Mouse (Mus musculus): ENCODE measurements at regions not wholly inside any gene's neighbourhood (a gene's known extent, or its start where the extent isn't known, plus 50 kb on each side); places are given as distances from the start of the nearest gene placed in this dataset.
A peak's percentile ranks its signal among the peaks of the same experiment; 100 is the strongest.

GRCm38 (mm10) chr8:15734461-15734860, 688.6 kb upstream of the BB014433 start:
- no peak for DNase-seq (ENCODE audit: low spot score)

DNA sequence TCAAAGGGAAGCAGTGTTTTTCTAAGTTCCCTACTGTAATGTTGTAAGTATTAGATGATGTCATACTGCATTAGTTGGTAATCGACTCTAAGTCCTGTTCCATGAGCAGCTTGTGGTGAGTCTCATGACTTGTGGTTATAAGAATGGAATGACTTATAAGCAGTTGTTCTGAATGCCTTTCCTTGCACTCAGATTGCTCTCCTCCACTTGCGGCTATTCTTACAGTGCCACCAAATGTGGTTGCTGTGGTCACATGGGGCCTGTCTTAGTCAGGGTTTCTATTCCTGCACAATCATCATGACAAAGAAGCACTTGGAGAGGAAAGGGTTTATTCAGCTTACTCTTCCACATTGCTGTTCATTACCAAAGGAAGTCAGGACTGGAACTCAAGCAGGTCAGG, 685.4 kb upstream of the BB014433 start:
- no peak for DNase-seq (ENCODE audit: low spot score)

- DNase-seq (ENCODE audit: low spot score), result peak; percentile 12
These were observed 683.2 kb upstream of the BB014433 start for GRCm38 (mm10) chr8:15729075-15729474.

- DNase-seq (ENCODE audit: low spot score), result no peak
These were observed 680.4 kb upstream of the BB014433 start for GRCm38 (mm10) chr8:15726310-15726709.
